Mouse (Mus musculus) liver, embryonic 15.5 days (tissue): ENCODE data around the gene Top2b. TPM values are rescaled to one million over a fixed set of nuclear protein-coding genes. Genes with fewer than 3 reads are reported as not detected.

Experiments used
- ATAC-seq: fragments of 200-750 bp; cut with Nextera tagmentation; 2 replicates; pipeline ENCODE4 v1.8.0; 2017; ENCODE audit warnings: moderate number of reproducible peaks, mild to moderate bottlenecking, moderate library complexity; ENCODE audit not compliant: insufficient read depth
- H3K27ac ChIP-seq: fragments of 300-500 bp; sonication (generic); replicated peaks from 2 replicates; pipeline ENCODE4 v1.5.1; 2015; ENCODE audit warnings: mild to moderate bottlenecking, inconsistent platforms
- H3K27me3 ChIP-seq: fragments of 300-500 bp; sonication (generic); 2 replicates; pipeline ENCODE4 v1.6.1; 2015; ENCODE audit warnings: mild to moderate bottlenecking, inconsistent platforms
- H3K36me3 ChIP-seq: fragments of 300-500 bp; sonication (generic); replicated peaks from 2 replicates; pipeline ENCODE4 v1.6.1; 2015; ENCODE audit warnings: moderate library complexity, mild to moderate bottlenecking, inconsistent platforms
- H3K4me1 ChIP-seq: fragments of 300-500 bp; sonication (generic); replicated peaks from 2 replicates; pipeline ENCODE4 v1.6.1; 2015; ENCODE audit warnings: inconsistent platforms
- H3K4me2 ChIP-seq: fragments of 300-500 bp; sonication (generic); 2 replicates; pipeline ENCODE4 v1.6.1; 2015; ENCODE audit warnings: moderate library complexity, mild to moderate bottlenecking, inconsistent platforms
- H3K4me3 ChIP-seq: fragments of 300-500 bp; sonication (generic); replicated peaks from 2 replicates; pipeline ENCODE4 v1.5.1; 2015; ENCODE audit warnings: mild to moderate bottlenecking, inconsistent platforms
- H3K9ac ChIP-seq: fragments of 300-500 bp; sonication (generic); 2 replicates; pipeline ENCODE4 v1.6.1; 2015; ENCODE audit warnings: moderate library complexity, mild to moderate bottlenecking, inconsistent platforms
- H3K9me3 ChIP-seq: fragments of 300-500 bp; sonication (generic); replicated peaks from 2 replicates; pipeline ENCODE4 v1.6.1; 2016; ENCODE audit warnings: inconsistent platforms
- WGBS: fragments of 180-500 bp; shearing (Covaris S2); methylation state at CpG from one replicate; pipeline ENCODE4 v1.1.7; 2015; ENCODE audit warnings: mixed read lengths; ENCODE audit not compliant: insufficient replicate concordance; 5-methylcytosine and 5-hydroxymethylcytosine counted together
- polyA plus RNA-seq: library from polyadenylated mRNA; unstranded; fragments of >200 nt; fragmentation: Nextera tagmentation; extraction: Ambion mirVana; gene quantifications from 2 replicates; pipeline ENCODE4 v1.2.1, GENCODE M21; 2015

The Top2b gene
- polyA plus RNA-seq, 1 experiment from 2014 or later = 14.1 TPM

DNA sequence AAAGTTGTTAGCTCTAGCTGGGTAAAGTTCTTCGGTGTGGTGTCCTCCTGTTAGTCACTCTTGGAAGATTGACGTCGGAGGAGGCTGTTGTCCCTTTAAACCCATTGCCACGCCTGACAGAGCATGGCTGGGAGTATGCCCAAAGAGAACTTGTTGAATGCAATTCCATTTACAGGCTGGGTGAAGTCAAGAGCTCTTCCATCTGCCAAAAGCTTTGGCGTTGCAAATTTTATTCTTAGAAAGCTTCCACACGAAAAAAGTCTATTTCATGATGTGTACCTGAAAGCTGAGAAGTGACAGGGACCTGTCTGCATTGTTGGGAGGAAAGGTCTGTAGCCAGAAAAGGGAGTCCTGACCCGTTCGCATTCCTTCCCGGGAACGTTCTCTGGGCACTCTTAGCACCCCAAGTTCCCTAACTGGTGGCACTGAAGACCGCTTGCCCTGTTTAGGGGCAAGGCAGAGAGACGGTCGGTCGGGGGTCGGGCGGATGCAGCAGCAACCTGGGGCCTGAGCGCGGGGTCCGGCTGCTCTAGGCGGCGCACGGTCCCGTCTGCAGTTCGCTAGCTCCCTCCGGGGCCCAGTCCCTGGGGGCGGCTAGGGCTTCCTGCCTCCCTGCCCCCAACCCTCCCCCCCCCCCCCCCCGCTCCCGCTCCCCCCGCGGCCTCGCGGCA, 683 bp upstream of the Top2b start:
- H3K4me3 ChIP-seq = peak overlapping the region; percentile 94
- peak overlapping the region; percentile 96 for H3K27ac ChIP-seq
- no peaks in the 10 kb centered on the region for H3K36me3 ChIP-seq
- H3K4me1 ChIP-seq = peaks cover 39% of the 10 kb centered on the region
- peak; percentile 29 for ATAC-seq
- H3K9me3 ChIP-seq = no peaks in the 10 kb centered on the region
- WGBS = under 1% methylated on average over 23 of the region's 32 CpGs
- peak overlapping the region; percentile 97 for H3K4me2 ChIP-seq
- H3K9ac ChIP-seq = peak overlapping the region; percentile 98
- no peaks in the 10 kb centered on the region for H3K27me3 ChIP-seq

DNA sequence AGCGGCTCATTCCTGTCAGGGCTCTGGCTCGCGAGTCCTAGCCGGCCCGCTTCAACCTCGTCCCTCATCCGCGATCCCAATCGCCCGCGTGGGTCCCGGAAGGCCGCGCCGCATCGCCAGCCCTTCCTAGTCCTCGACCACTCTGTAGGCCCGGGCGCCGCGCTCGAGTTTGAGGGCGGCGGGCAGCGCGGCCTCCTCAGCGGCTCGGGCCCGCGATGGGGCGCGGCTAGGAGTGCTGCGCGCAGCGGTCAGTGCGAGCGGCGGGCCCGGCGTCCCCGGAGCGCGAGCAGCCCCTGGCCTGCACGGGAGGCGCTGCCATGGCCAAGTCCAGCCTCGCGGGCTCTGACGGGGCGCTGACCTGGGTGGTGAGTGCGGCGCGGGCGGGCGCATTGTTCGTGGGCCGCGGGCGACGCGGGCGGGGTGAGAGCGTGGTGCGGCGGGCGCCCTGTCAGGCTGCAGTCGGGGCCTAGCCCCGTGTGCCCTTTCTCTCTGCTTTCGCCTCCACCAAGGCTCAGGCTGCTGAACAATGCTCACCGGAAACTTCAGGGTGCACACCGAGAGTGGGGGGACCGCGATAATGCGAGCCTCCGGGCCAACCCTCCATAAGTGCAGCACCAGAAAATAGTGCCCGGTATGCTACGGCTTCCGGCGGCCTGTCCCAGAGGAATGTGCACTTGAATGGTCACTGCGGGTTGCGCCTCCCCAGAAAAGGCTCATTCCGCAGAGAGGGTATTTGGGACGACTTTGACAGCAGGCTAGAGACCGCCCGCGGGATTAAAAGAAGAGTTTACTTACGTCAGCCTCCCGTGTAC, 589 bp downstream of the Top2b start:
- H3K4me1 ChIP-seq = peaks cover 35% of the 10 kb centered on the region
- no peaks in the 10 kb centered on the region for H3K9me3 ChIP-seq
- under 1% methylated on average over 87 of the region's 87 CpGs for WGBS
- H3K27ac ChIP-seq = peak overlapping the region; percentile 96
- H3K27me3 ChIP-seq = no peaks in the 10 kb centered on the region
- no peaks in the 10 kb centered on the region for H3K36me3 ChIP-seq
- peak overlapping the region; percentile 98 for H3K9ac ChIP-seq
- H3K4me2 ChIP-seq = peak overlapping the region; percentile 80
- peak; percentile 76 for ATAC-seq
- H3K4me3 ChIP-seq = peak overlapping the region; percentile 94

DNA sequence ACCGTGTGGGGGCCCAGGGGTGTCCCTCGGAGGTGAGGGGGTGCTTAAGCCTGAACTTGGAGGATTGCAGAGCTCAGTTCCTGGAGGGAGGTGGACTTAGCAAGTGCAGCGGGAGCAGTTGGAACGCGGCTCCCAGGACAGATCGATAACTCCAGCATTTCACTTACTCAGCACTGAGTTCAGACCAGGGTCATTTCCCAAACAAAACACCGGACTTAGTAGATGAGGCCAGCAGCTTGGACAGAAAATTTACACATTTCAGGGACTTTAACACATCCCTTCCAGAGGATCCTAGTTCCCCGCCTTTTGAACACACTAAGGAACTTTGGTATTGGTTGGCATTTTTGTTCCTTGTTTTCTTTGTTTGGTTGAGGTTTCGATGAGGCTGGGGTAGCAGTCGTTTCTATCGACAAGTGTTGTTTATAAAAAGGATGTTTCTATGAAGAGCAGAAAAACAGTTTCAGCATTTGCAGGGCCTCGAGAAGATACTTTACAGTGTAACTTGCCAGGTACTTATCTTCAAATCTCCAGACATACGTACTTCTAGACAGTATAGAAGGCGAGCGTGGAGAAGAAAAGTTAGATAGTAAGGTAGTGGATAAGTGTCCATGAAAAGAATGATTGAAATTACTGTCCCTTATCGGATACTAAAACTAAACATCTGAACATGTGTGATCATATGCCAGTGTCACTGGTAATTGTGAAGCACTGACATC, 1.4 kb downstream of the Top2b start:
- WGBS = 4% methylated on average over 16 of the region's 16 CpGs
- peak overlapping the region; percentile 98 for H3K9ac ChIP-seq
- H3K27ac ChIP-seq = peak overlapping the region; percentile 96
- H3K4me1 ChIP-seq = peaks cover 39% of the 10 kb centered on the region
- H3K9me3 ChIP-seq = no peaks in the 10 kb centered on the region
- peak overlapping the region; percentile 94 for H3K4me3 ChIP-seq
- H3K36me3 ChIP-seq = no peaks in the 10 kb centered on the region
- ATAC-seq = peak; percentile 8
- H3K4me2 ChIP-seq = peak overlapping the region; percentile 80
- H3K27me3 ChIP-seq = no peaks in the 10 kb centered on the region

DNA sequence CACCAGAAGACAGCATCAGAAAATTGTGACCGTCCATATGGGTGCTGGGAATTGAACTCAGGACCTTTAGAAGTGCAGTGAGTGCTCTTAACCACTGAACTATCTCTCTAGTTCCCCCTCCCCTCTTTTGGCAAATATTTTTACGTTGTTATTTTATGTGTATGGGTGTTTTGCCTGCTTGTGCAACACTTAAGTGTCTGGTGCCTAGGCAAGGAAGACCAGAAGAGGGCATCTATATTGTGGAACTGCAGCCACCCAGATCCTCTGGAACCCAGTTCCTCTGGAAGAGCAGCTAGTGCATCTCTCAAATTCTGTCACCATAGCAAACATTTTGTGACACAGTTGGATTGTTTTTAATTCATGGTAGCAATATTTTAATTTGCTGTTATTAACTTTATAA, 2.0 kb downstream of the Top2b start:
- Histone ChIP-seq H3K4me2 (peak overlapping the region; percentile 80), H3K9me3 (no peaks in the 10 kb centered on the region), H3K27me3 (no peaks in the 10 kb centered on the region), H3K4me1 (peaks cover 42% of the 10 kb centered on the region), H3K4me3 (peak overlapping the region; percentile 94), H3K9ac (peak overlapping the region; percentile 98), H3K36me3 (no peaks in the 10 kb centered on the region), H3K27ac (peak overlapping the region; percentile 96)
- 24% methylated on average over 2 of the region's 2 CpGs for WGBS
- no peak for ATAC-seq

DNA sequence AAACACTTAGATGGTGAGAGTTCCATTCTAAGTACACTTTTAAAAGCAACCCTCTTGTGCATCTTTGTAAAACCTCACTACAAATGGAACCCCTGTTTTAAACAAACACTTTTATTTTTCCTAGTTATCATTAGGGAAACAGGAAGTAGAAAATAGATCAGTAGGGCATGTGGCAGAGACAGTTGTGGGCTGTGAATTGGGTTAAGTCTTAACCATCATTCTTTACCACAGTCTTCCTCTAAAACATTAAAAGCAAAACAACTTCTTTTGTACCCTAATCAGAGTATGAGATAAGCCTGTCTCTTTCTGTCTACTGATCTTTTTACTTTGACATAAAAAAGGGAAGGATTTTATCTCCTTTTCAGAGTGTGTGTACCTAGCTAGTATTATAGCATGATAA, 7.8 kb downstream of the Top2b start:
- Histone ChIP-seq H3K36me3 (no peaks in the 10 kb centered on the region), H3K9me3 (no peaks in the 10 kb centered on the region), H3K27me3 (no peaks in the 10 kb centered on the region), H3K27ac (peak overlapping the region; percentile 61; the same call in 1 of the 2 replicates), H3K4me2 (no peak overlapping the region), H3K4me3 (no peak overlapping the region), H3K9ac (no peak overlapping the region), H3K4me1 (peaks cover 39% of the 10 kb centered on the region)
- 0 out of 2 replicates have a peak, but pooled peaks have one; percentile 10 for ATAC-seq

DNA sequence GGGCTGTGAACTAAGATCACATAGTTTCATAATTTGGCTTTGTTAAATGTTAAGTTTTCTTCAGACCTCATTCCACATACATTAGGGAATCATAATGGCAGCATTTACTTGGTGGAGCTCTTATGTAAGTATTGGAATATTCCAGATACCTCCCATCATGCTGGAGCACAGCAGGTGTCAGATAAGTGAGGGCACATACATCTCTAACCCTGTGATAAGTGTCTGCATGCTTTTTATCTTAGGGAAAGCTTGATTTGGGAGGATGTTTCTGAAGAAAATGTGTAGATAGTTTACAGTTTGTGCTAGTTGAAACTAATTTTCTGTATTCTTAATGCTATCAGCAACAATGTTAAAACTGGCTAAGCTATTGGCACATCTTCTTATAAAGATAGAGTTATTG, 8.2 kb downstream of the Top2b start:
- H3K36me3 ChIP-seq = no peaks in the 10 kb centered on the region
- H3K4me1 ChIP-seq = peaks cover 36% of the 10 kb centered on the region
- H3K27ac ChIP-seq = peak overlapping the region; percentile 61; the same call in 1 of the 2 replicates
- H3K27me3 ChIP-seq = no peaks in the 10 kb centered on the region
- no peak overlapping the region for H3K9ac ChIP-seq
- H3K4me2 ChIP-seq = peak overlapping the region; percentile 44
- no peak overlapping the region for H3K4me3 ChIP-seq
- ATAC-seq = peak; percentile 85
- no peaks in the 10 kb centered on the region for H3K9me3 ChIP-seq

DNA sequence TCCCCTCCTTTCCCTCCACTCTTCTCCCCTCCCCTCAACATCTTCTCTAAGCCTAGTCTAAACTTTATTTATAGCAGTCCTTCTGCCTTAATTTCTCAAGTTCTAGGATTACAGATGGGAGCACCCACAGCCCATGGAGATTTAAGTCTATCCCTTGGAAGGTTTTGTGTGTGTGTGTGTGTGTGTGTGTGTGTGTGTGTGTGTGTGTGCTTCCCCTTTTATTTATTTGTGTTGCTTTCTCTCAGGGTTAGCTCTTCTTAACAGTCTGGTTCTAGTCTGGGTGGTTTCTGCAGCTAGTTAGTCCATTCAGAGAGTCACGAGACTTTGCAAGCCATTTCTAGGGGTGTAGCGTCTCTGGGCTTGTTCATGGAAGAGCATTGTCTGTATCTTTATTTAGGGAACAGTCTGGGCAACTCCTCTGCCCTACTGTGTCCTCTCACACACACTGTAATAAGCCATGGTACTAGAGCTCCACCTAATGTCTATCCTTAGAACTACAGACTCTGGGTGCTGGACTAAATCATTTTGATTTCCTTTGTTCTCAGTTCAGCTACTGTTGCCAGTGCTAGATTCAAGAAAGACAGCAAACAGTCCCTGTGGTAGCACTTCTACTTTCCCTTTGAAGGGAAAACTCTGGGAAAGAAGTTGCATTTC, 15.1 kb downstream of the Top2b start:
- no peak overlapping the region for H3K27ac ChIP-seq
- no peaks in the 10 kb centered on the region; the same call in 1 of the 2 replicates for H3K36me3 ChIP-seq
- no peaks in the 10 kb centered on the region for H3K9me3 ChIP-seq
- no peak overlapping the region for H3K9ac ChIP-seq
- H3K27me3 ChIP-seq = no peaks in the 10 kb centered on the region
- peak; percentile 71 for ATAC-seq
- H3K4me3 ChIP-seq = no peak overlapping the region
- H3K4me2 ChIP-seq = no peak overlapping the region
- peaks cover 21% of the 10 kb centered on the region for H3K4me1 ChIP-seq
- 7% methylated on average over 2 of the region's 2 CpGs for WGBS

DNA sequence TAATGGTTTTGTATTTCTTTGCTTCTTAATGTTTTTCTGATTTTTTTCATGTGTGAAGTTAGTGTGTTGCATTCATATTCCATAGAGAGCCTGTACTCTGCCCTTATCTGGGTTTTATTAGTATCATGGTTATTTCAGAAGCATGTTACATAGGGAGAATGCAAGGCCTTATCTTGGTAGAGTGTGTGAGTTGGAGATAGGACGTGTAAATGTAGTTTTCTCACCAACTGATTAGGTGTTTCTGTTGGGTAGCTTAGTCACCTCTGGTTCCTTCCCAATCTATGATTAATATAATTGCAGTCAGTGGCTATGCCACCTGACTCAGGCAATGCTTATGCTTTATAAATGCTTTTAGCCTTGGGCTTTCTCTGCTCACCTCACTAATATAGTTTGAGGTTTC, 19.8 kb downstream of the Top2b start:
- Histone ChIP-seq H3K4me3 (no peak overlapping the region), H3K36me3 (peaks cover 6% of the 10 kb centered on the region), H3K9me3 (no peaks in the 10 kb centered on the region), H3K4me1 (peaks cover 23% of the 10 kb centered on the region), H3K9ac (no peak overlapping the region), H3K27ac (peak overlapping the region; percentile 38; the same call in 1 of the 2 replicates), H3K4me2 (peak overlapping the region; percentile 21), H3K27me3 (no peaks in the 10 kb centered on the region)
- peak; percentile 95 for ATAC-seq
- 14% methylated on average over 1 of the region's 1 CpGs for WGBS

DNA sequence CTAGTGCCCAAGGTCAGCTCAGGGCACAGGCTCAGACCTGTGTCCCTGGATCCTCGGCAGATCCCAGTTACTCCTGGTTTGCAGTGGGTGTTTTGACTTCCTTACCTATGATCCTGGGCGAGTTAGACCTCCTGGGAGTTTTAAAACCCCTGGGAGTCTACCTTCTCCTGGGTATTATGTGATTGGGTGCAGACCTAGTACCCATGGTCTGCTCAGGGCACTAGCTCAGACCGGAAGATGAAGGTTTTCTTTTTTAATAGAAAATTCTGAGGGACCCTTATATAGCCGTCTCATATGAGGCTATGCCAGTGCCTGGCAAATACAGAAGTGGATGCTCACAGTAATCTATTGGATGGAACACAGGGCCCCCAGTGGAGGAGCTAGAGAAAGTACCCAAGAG, 40.2 kb downstream of the Top2b start:
- WGBS = 73% methylated on average over 4 of the region's 4 CpGs
- no peak overlapping the region for H3K4me3 ChIP-seq
- no peaks in the 10 kb centered on the region for H3K27me3 ChIP-seq
- no peak overlapping the region for H3K4me2 ChIP-seq
- ATAC-seq = no peak
- H3K9ac ChIP-seq = no peak overlapping the region
- no peaks in the 10 kb centered on the region for H3K4me1 ChIP-seq
- no peak overlapping the region for H3K27ac ChIP-seq
- H3K36me3 ChIP-seq = peaks cover 31% of the 10 kb centered on the region
- H3K9me3 ChIP-seq = no peaks in the 10 kb centered on the region

DNA sequence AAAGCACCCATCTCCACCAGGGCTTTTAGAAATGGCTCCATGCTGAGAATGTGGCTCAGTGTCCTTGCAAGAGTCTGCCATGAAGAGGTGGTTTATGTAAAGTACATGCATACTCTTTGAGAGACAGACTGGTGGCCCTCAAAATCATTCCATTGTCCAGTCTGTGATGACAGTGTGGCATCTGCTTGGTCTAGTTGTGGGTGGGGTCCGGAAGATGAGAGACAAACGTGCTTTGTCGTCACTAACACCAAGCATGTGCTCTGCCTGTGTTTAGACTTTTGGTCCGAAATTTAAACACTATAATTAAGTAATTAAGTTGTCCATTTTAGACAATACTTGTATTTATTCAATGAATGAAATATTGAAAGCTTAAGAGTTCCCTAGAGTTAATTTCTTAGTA, 49.2 kb downstream of the Top2b start:
- Histone ChIP-seq H3K27ac (no peak overlapping the region), H3K4me2 (no peak overlapping the region), H3K36me3 (peaks cover 42% of the 10 kb centered on the region), H3K9me3 (no peaks in the 10 kb centered on the region), H3K4me1 (no peaks in the 10 kb centered on the region), H3K27me3 (no peaks in the 10 kb centered on the region), H3K9ac (no peak overlapping the region), H3K4me3 (no peak overlapping the region)
- 85% methylated on average over 4 of the region's 4 CpGs for WGBS
- ATAC-seq = no peak

DNA sequence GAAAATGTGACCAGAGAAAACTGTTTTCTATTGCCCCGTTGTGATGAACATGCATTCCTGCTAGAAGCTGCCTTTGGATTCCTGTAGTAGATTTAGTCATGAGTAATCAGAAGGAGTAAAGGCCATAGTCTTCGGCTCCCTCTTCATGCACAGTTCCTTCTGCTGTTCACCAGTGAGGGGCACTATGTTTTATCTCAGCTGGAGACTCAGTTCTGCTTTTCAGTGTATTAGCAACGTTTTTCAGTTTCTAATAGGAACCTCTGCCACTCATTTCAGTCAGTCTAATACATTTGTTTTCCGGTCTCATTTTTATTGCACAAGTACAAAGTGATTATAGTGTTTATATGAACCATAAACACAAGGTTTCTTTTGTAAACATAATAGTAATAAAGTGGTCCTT, 62.6 kb downstream of the Top2b start:
- Histone ChIP-seq H3K27ac (no peak overlapping the region), H3K9ac (no peak overlapping the region), H3K9me3 (no peaks in the 10 kb centered on the region), H3K4me3 (no peak overlapping the region), H3K4me1 (no peaks in the 10 kb centered on the region), H3K36me3 (peaks cover 50% of the 10 kb centered on the region), H3K27me3 (no peaks in the 10 kb centered on the region), H3K4me2 (no peak overlapping the region)
- 69% methylated on average over 4 of the region's 4 CpGs for WGBS
- ATAC-seq = no peak
